Comparison of ENCODE assay signal across 8 mouse cellular contexts in genomic region chr3:146177748-146178582, GRCm38 (mm10). TPM values are rescaled to one million over a fixed set of nuclear protein-coding genes. Genes with fewer than 3 reads are reported as not detected.
A peak's percentile ranks its signal among the peaks of the same experiment; 100 is the strongest.
DNase-seq lines count a peak whose midpoint lies in the region; TF ChIP-seq lines count a peak whose summit lies in the region.

No protein-coding gene starts in this region.

- peak; percentile 58 for TF ChIP-seq CTCF in cortical plate, adult 2 months (IDR thresholded peaks at IDR 0.05; ENCODE audit: extremely low read depth, insufficient read depth, low read length)

- H3K9me3 ChIP-seq in megakaryocyte, embryonic 14.5 days = no peaks in the 10 kb centered on the region

- H3K4me1 ChIP-seq in cortical plate, adult 2 months (ENCODE audit: control insufficient read depth, insufficient read depth, low read length) = no peaks in the 10 kb centered on the region
- H3K4me1 ChIP-seq in megakaryocyte, embryonic 14.5 days = peaks cover 11% of the 10 kb centered on the region

- no peak overlapping the region for H3K4me3 ChIP-seq in cortical plate, adult 2 months (ENCODE audit: insufficient read depth, low read length)
- H3K4me3 ChIP-seq in megakaryocyte, embryonic 14.5 days (replicated peaks) = peak overlapping the region; percentile 70

- H3K27me3 ChIP-seq in megakaryocyte, embryonic 14.5 days (replicated peaks) = peaks cover 33% of the 10 kb centered on the region

- no peak for TF ChIP-seq POLR2A in cortical plate, adult 2 months (IDR thresholded peaks at IDR 0.05; ENCODE audit: extremely low read depth, insufficient read depth, low read length)

- H3K36me3 ChIP-seq in megakaryocyte, embryonic 14.5 days (replicated peaks; ENCODE audit: low read length) = no peaks in the 10 kb centered on the region

- DNase-seq in adipocyte (ENCODE audit: low spot score) = peak; percentile 91
- DNase-seq in gastrocnemius, postnatal 10 days = peak; percentile 86
- peak; percentile 92 for DNase-seq in induced T-regulatory cell, adult 2 months (ENCODE audit: low read depth)
- peak; percentile 63 to 78 for DNase-seq in left cerebral cortex, adult 8-10 months (ENCODE audit: low spot score in 2 of 2)
- peak; percentile 86 to 88 for DNase-seq in right cerebral cortex, adult 2 months (ENCODE audit: low spot score in 2 of 2)
- DNase-seq in urinary bladder, postnatal 25 days (ENCODE audit: low spot score) = peak; percentile 82

- H3K27ac ChIP-seq in cortical plate, adult 2 months (ENCODE audit: insufficient read depth, low read length) = no peak overlapping the region

RNA-seq across cellular contexts. Expression of gene Mcoln2, which starts 28.3 kb away (rescaled TPM):
- 0.28 TPM in 1 of 2 replicates, not detected in the other for polyA plus RNA-seq in cortical plate, adult 2 months (2012; rRNA removed)
- total RNA-seq in gastrocnemius, postnatal 10 days (2021) = under 1 TPM; 0.14 to 0.54 TPM
- total RNA-seq in left cerebral cortex, adult 8-10 months (2022) = not detected
- 1.9 TPM in 1 of 2 replicates, not detected in the other for polyA plus RNA-seq in megakaryocyte, embryonic 14.5 days (2012; ENCODE audit: insufficient read depth, low replicate concordance)

RNA-seq across cellular contexts. Expression of gene Lpar3, which starts 42.8 kb away (rescaled TPM):
- polyA plus RNA-seq in cortical plate, adult 2 months (2012; rRNA removed) = 0.31 and 0.34 TPM in 2 replicates
- total RNA-seq in gastrocnemius, postnatal 10 days (2021) = under 1 TPM; 0.21 to 0.95 TPM
- total RNA-seq in left cerebral cortex, adult 8-10 months (2022) = under 1 TPM; 0.24 to 0.60 (median 0.34) TPM
- not detected in 2 replicates for polyA plus RNA-seq in megakaryocyte, embryonic 14.5 days (2012; ENCODE audit: insufficient read depth, low replicate concordance)
